Mouse (Mus musculus) embryo, embryonic 9.5 days (tissue): ENCODE results near the gene Arhgef11.

Experiments
- DNase-seq: peaks from one replicate; pipeline ENCODE4 v3.0.0-alpha.2; 2017; ENCODE audit errors: extremely low spot score

The Arhgef11 gene

GRCm38 (mm10) chr3:87661291-87661690 is 43.9 kb downstream of the Arhgef11 start:
- no peak for DNase-seq

GRCm38 (mm10) chr3:87718525-87718924 is 101.2 kb downstream of the Arhgef11 start:
- no peak for DNase-seq

GRCm38 (mm10) chr3:87724556-87724955 is 107.2 kb downstream of the Arhgef11 start:
- no peak for DNase-seq

GRCm38 (mm10) chr3:87725396-87726160 is 108.2 kb downstream of the Arhgef11 start:
- DNase-seq, result no peak

- DNase-seq, result no peak
Measured at GRCm38 (mm10) chr3:87726191-87726590, 108.8 kb downstream of the Arhgef11 start.

GRCm38 (mm10) chr3:87728696-87729095 is 111.3 kb downstream of the Arhgef11 start:
- DNase-seq, result no peak

- no peak for DNase-seq
Measured at GRCm38 (mm10) chr3:87733098-87733497, 115.7 kb downstream of the Arhgef11 start.

GRCm38 (mm10) chr3:87733984-87734761 is 116.8 kb downstream of the Arhgef11 start:
- no peak for DNase-seq

- DNase-seq, result no peak
Measured at GRCm38 (mm10) chr3:87735335-87735734, 118.0 kb downstream of the Arhgef11 start.

- no peak for DNase-seq
Measured at GRCm38 (mm10) chr3:87738906-87739305, 121.5 kb downstream of the Arhgef11 start.

- DNase-seq, result no peak
Measured at GRCm38 (mm10) chr3:87742013-87742412, 124.7 kb downstream of the Arhgef11 start.

GRCm38 (mm10) chr3:87742735-87743134 is 125.4 kb downstream of the Arhgef11 start:
- DNase-seq, result no peak

GRCm38 (mm10) chr3:87743927-87744326 is 126.6 kb downstream of the Arhgef11 start:
- DNase-seq, result no peak

GRCm38 (mm10) chr3:87745036-87745659 is 127.8 kb downstream of the Arhgef11 start:
- peak; percentile 29 for DNase-seq

- DNase-seq, result no peak
Measured at GRCm38 (mm10) chr3:87748431-87748830, 131.1 kb downstream of the Arhgef11 start, which contains the start of gene Lrrc71. TSS of gene Lrrc71 (minus strand) at chr3:87748625.

- DNase-seq, result peak; percentile 46
Measured at GRCm38 (mm10) chr3:87749036-87749435, 131.7 kb downstream of the Arhgef11 start.

GRCm38 (mm10) chr3:87749977-87750376 is 132.6 kb downstream of the Arhgef11 start:
- no peak for DNase-seq

GRCm38 (mm10) chr3:87752567-87752966 is 135.2 kb downstream of the Arhgef11 start:
- no peak for DNase-seq

- DNase-seq, result no peak
Measured at GRCm38 (mm10) chr3:87753829-87754228, 136.5 kb downstream of the Arhgef11 start.

- DNase-seq, result peak; percentile 89
Measured at GRCm38 (mm10) chr3:87755964-87756363, 138.6 kb downstream of the Arhgef11 start.

GRCm38 (mm10) chr3:87756488-87756887 is 139.1 kb downstream of the Arhgef11 start:
- DNase-seq, result no peak

GRCm38 (mm10) chr3:87758641-87759040 is 141.3 kb downstream of the Arhgef11 start:
- DNase-seq, result no peak
